Mouse (Mus musculus) kidney, adult 2 months (tissue): ENCODE results near the gene Slc25a45. TPM values are rescaled to one million over a fixed set of nuclear protein-coding genes. Genes with fewer than 3 reads are reported as not detected.
A peak's percentile ranks its signal among the peaks of the same experiment; 100 is the strongest.

Experiments used
- DNase-seq: peaks from one replicate; pipeline ENCODE4 v3.0.0; 2021
- H3K27ac ChIP-seq: fragments of 200-500 bp; 2 replicates; pipeline ENCODE4 v1.5.1; 2012; ENCODE audit warnings: low read depth, low read length, control low read depth, inconsistent platforms; ENCODE audit not compliant: insufficient read depth
- H3K27me3 ChIP-seq: fragments of 200-500 bp; replicated peaks from 2 replicates; pipeline ENCODE4 v1.6.1; 2012; ENCODE audit warnings: mild to moderate bottlenecking, moderate library complexity, low read length, inconsistent platforms; ENCODE audit not compliant: control insufficient read depth, insufficient read depth
- H3K36me3 ChIP-seq: fragments of 200-500 bp; 2 replicates; pipeline ENCODE4 v1.6.1; 2012; ENCODE audit warnings: mild to moderate bottlenecking, moderate library complexity, low read length, inconsistent platforms; ENCODE audit not compliant: control insufficient read depth, insufficient read depth
- H3K4me1 ChIP-seq: fragments of 200-500 bp; 2 replicates; pipeline ENCODE4 v1.6.1; 2011; ENCODE audit warnings: low read length; ENCODE audit not compliant: control insufficient read depth, insufficient read depth
- H3K4me3 ChIP-seq: fragments of 200-500 bp; 2 replicates; pipeline ENCODE4 v1.5.1; 2011; ENCODE audit warnings: mild to moderate bottlenecking, low read depth, low read length, control low read depth; ENCODE audit not compliant: insufficient read depth
- CTCF ChIP-seq: fragments of 200-500 bp; conservative IDR thresholded peaks from 2 replicates; pipeline ENCODE4 v1.5.1; 2011; ENCODE audit warnings: low read depth, mild to moderate bottlenecking, control low read depth, low read length, moderate library complexity, mixed read lengths; ENCODE audit not compliant: insufficient read depth, insufficient read length
- POLR2A ChIP-seq: fragments of 200-500 bp; IDR thresholded peaks from one replicate; pipeline ENCODE4 v1.6.1; 2011; ENCODE audit warnings: low read depth, low read length, control low read depth
- WGBS: fragments of 180-500 bp; shearing (Covaris S2); methylation state at CpG from one replicate; pipeline ENCODE4 v1.1.7; 2018; 5-methylcytosine and 5-hydroxymethylcytosine counted together
- polyA plus RNA-seq: library from polyadenylated mRNA; depleted of rRNA; stranded (reverse); fragments of >200 nt; gene quantifications from 2 replicates; pipeline ENCODE4 v1.2.3, GENCODE M21; 2012

Slc25a45 gene
- polyA plus RNA-seq, 1 experiment = 52.7 TPM

- no peaks in the 10 kb centered on the region for H3K27me3 ChIP-seq
- H3K4me1 ChIP-seq = peaks cover 38% of the 10 kb centered on the region
- DNase-seq = no peak
- WGBS = 26% methylated on average over 6 of the region's 6 CpGs
- H3K4me3 ChIP-seq = no peak overlapping the region
- TF ChIP-seq CTCF = no peak
- TF ChIP-seq POLR2A = no peak
- peak overlapping the region; percentile 85 for H3K27ac ChIP-seq
- peaks cover 1% of the 10 kb centered on the region; the same call in 1 of the 2 replicates for H3K36me3 ChIP-seq
These were observed 45.3 kb upstream of the Slc25a45 start for GRCm38 (mm10) chr19:5832326-5832725.

GRCm38 (mm10) chr19:5833287-5834100 lies 44.1 kb upstream of the Slc25a45 start:
- H3K27ac ChIP-seq = peak overlapping the region; percentile 33

GRCm38 (mm10) chr19:5834260-5834925 lies 43.2 kb upstream of the Slc25a45 start:
- no peak overlapping the region for H3K4me3 ChIP-seq
- H3K27ac ChIP-seq = peak overlapping the region; percentile 33
- WGBS = 47% methylated on average over 12 of the region's 12 CpGs
- no peaks in the 10 kb centered on the region for H3K36me3 ChIP-seq
- TF ChIP-seq CTCF (0 out of 2 replicates have a peak, but pooled peaks have one; percentile 9), POLR2A (peak; percentile 51)
- no peaks in the 10 kb centered on the region for H3K27me3 ChIP-seq
- peaks cover 42% of the 10 kb centered on the region for H3K4me1 ChIP-seq
- DNase-seq = peak; percentile 78

More at GRCm38 (mm10) chr19:5833287-5834100, 44.1 kb upstream of the Slc25a45 start:
- Histone ChIP-seq H3K4me1 (peaks cover 41% of the 10 kb centered on the region), H3K36me3 (no peaks in the 10 kb centered on the region; the same call in 1 of the 2 replicates), H3K27me3 (no peaks in the 10 kb centered on the region), H3K4me3 (no peak overlapping the region)
- TF ChIP-seq CTCF (no peak), POLR2A (peak; percentile 81)
- 39% methylated on average over 10 of the region's 10 CpGs for WGBS
- DNase-seq = peak; percentile 62

GRCm38 (mm10) chr19:5835054-5835921 lies 42.3 kb upstream of the Slc25a45 start:
- Histone ChIP-seq H3K27me3 (no peaks in the 10 kb centered on the region), H3K27ac (peak overlapping the region; percentile 51)
- DNase-seq = peak; percentile 40

GRCm38 (mm10) chr19:5835922-5836430 lies 41.6 kb upstream of the Slc25a45 start:
- H3K36me3 ChIP-seq = no peaks in the 10 kb centered on the region
- 0 out of 2 replicates have a peak, but pooled peaks have one; percentile 1 for TF ChIP-seq CTCF
- no peak for TF ChIP-seq POLR2A
- peak; percentile 66 for DNase-seq
- WGBS = 35% methylated on average over 8 of the region's 8 CpGs
- peaks cover 49% of the 10 kb centered on the region for H3K4me1 ChIP-seq
- H3K27me3 ChIP-seq = no peaks in the 10 kb centered on the region
- no peak overlapping the region for H3K4me3 ChIP-seq
- H3K27ac ChIP-seq = peak overlapping the region; percentile 51

More at GRCm38 (mm10) chr19:5835054-5835921, 42.3 kb upstream of the Slc25a45 start:
- no peak for TF ChIP-seq CTCF
- peak; percentile 83 for TF ChIP-seq POLR2A
- H3K4me3 ChIP-seq = no peak overlapping the region
- peaks cover 47% of the 10 kb centered on the region for H3K4me1 ChIP-seq
- no peaks in the 10 kb centered on the region for H3K36me3 ChIP-seq
- 62% methylated on average over 10 of the region's 10 CpGs for WGBS

GRCm38 (mm10) chr19:5836941-5837572 lies 40.6 kb upstream of the Slc25a45 start:
- H3K27ac ChIP-seq = peak overlapping the region; percentile 87
- peak; percentile 53 for DNase-seq
- H3K4me1 ChIP-seq = peaks cover 39% of the 10 kb centered on the region
- TF ChIP-seq POLR2A (peak; percentile 77), CTCF (0 out of 2 replicates have a peak, but pooled peaks have one; percentile 3)
- whole genome bisulfite sequencing = 36% methylated on average over 10 of the region's 10 CpGs
- no peak overlapping the region for H3K4me3 ChIP-seq
- no peaks in the 10 kb centered on the region for H3K36me3 ChIP-seq
- no peaks in the 10 kb centered on the region for H3K27me3 ChIP-seq
